Mouse (Mus musculus): ENCODE data around the gene Tspan14.

Gene Tspan14

DNA sequence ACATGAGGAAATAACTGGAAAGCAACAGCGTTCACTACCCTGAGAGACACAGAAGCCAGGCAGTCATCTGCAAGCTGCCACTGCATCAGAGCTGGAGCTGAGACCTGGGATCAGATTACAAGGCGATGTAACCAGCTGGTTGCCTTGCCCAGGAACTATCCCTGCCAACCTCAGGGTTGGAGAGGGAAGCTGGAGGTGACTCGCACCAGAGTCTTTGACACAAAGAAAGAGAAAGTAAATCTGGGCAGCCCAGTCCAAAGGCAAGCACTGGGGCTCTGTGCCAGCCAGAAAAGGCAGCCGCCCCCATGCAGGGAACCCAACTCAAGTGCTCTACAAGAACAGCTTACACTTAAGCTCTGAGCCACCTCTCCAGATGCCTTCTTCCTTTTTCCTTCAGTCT, 81.4 kb downstream of the Tspan14 start:
- peak; percentile 37 to 41 for DNase-seq (ENCODE audit: low spot score in 2 of 2)

DNA sequence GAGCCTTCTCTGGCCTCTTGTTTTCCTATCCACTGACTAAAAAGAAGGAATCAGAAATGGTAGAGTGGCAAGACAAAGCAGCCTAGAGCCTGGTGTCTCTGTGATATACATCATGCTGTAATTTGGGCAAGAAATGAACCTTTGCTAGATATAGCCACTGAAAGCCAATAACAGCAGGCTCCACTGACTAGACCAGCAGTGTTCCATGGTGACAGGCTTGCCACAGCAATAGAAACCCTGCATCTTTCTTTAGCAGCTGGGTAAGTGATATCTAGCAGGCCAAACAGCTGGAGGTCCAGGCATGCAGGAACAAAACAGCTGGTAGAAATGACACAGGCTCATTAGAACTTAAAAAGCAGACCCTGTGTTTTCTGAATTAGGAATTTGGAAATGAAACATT, 92.0 kb downstream of the Tspan14 start:
- DNase-seq (ENCODE audit: low spot score in 2 of 2): no peak

DNA sequence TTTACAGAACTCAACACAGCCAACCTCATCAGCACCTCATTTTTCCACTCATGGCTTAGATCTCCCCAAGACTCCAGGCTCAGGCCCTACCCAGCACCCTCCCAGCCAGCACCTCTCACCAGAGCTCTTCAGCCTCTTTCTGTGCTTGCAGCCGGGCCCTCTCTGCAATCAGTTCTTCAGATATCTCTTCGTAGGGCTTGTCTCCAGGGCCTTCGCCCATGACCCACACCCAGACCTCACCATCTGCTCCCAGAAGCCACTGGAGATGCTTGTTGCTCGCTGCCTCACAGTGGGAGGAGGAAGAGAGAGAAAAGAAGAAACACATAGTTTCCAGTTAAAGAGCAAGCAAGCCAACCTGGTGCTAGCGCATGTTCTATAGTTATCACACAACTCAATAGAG, 92.6 kb downstream of the Tspan14 start:
- DNase-seq (ENCODE audit: low spot score in 2 of 2): no peak

DNA sequence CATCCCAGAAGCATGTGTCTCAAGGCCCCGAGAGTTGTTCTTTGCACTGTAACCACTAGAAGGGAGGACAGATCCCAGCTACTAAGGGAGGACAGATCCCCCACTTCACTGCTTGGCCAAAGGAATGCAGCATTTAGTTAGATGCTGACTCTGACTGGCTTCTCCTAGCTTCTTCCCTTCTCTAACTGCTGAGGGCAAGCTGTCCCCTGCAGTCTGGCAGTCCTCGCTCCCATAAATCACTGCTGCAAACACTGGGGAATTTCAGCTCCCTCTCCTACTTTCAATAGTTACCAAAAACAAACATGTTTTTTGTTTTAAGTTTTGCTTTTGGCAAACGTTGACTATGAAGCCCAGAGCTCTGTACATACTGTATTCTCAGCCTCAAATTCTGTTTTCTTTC, 96.0 kb downstream of the Tspan14 start:
- no peak for DNase-seq (ENCODE audit: low spot score in 2 of 2)

DNA sequence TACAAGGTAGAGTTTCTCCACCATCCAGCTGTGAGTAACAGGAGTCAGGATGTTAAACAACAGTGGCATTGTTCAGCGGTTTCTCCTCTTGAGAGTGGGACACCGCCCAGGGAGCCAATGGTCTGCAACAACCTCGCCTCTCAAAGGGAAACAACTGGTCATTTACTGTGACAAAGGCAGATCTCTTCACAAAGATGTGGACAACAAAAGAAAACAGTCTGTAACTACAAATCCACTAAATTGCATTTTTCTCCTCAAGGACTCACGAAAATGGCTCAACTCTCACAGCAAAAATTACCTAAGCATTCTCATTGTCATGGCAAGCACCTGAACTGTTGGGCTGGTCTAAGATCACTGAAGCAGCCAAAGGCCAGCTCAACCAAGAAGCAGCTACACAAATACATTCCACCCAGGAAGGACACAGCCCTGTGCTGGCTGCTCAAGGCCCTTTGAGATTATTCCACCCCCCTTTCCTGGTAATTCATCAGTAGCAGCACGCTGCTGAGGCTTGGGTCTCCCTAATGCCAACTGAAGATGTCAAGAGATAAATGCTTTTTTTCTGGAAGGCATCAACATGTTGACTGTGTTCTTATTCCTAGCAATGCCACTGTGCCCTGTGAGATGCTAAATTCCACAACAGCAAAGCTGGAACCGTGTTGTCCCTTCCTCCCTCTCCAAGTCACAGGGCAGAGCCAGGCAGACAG, 101.6 kb downstream of the Tspan14 start:
- DNase-seq (ENCODE audit: low spot score in 2 of 2): no peak

DNA sequence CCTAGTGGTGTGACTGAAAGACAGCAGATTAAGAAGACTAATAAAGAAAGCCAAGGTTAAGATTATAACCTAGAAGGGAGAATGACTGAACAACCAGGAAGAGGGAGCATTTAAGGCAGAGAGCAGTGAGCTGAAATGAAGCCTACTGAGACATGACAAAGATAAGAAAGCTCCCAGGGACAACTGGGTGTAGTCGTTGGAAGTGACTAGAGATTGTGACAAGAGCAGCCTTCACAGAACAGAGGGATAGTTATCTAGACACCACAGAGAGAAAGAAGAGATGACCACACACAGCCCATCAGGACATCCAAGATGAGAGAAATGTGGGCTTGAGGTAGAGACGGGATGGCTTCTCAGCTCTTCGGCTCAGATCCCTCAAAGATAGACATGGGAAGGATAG, 102.9 kb downstream of the Tspan14 start:
- DNase-seq (ENCODE audit: low spot score in 2 of 2): no peak

DNA sequence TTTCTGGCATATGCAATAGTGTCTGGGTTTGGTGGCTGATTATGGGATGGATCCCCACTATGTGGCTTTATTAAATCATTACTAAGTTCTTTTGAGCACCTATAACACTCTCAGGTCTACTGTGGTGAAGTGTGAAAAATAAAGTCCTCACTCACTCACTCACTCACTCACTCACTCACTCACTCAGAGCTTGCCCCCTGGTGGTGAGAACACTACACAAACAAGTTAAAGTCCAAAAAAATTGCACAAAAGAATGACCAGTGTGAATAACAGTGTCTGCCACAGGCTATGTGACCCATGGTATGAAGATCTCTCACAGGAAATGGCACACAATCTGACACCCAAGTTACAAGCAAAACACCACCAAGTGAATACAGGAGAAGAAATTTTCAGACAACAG, 103.6 kb downstream of the Tspan14 start:
- DNase-seq (ENCODE audit: low spot score in 2 of 2): no peak

Measured in right cerebral cortex, adult 2 months (tissue).